Mouse (Mus musculus): ENCODE results near the gene Olfr670.
"Not testable (repeated sequence)": the region's sequence is repeated elsewhere in the genome, so short reads cannot be mapped to it uniquely, and the experiment has no call there.

GRCm38 (mm10) chr7:104950234-104950633 is 12.2 kb downstream of the Olfr670 start:
- not testable (repeated sequence) for TF ChIP-seq POLR2A (IDR thresholded peaks at IDR 0.05; ENCODE audit: low read depth, low read length); CTCF (IDR thresholded peaks at IDR 0.05; ENCODE audit: extremely low read depth, insufficient read depth, insufficient read length, insufficient replicate concordance)
